Mouse (Mus musculus) limb, embryonic 12.5 days (tissue): ENCODE data around the gene Kcnn1. TPM values are rescaled to one million over a fixed set of nuclear protein-coding genes. Genes with fewer than 3 reads are reported as not detected.
A peak's percentile ranks its signal among the peaks of the same experiment; 100 is the strongest.
"Not testable (repeated sequence)": the region's sequence is repeated elsewhere in the genome, so short reads cannot be mapped to it uniquely, and the experiment has no call there.

Source experiments
- ATAC-seq: fragments of 200-750 bp; cut with Nextera tagmentation; 2 replicates; pipeline ENCODE4 v1.8.0; 2017; ENCODE audit warnings: low read depth, moderate TSS enrichment; ENCODE audit not compliant: insufficient number of reproducible peaks, insufficient read depth, low FRiP score, low TSS enrichment
- H3K27ac ChIP-seq: fragments of 300-500 bp; sonication (generic); 2 replicates; pipeline ENCODE4 v1.5.1; 2016; ENCODE audit warnings: mild to moderate bottlenecking, moderate library complexity
- H3K27me3 ChIP-seq: fragments of 300-500 bp; sonication (generic); 2 replicates; pipeline ENCODE4 v1.6.1; 2016; ENCODE audit warnings: mild to moderate bottlenecking, moderate library complexity
- H3K36me3 ChIP-seq: fragments of 300-500 bp; sonication (generic); 2 replicates; pipeline ENCODE4 v1.6.1; 2016; ENCODE audit warnings: mild to moderate bottlenecking, moderate library complexity
- H3K4me1 ChIP-seq: fragments of 300-500 bp; sonication (generic); replicated peaks from 2 replicates; pipeline ENCODE4 v1.6.1; 2016
- H3K4me2 ChIP-seq: fragments of 300-500 bp; sonication (generic); 2 replicates; pipeline ENCODE4 v1.6.1; 2016; ENCODE audit warnings: mild to moderate bottlenecking, moderate library complexity
- H3K4me3 ChIP-seq: fragments of 300-500 bp; sonication (generic); replicated peaks from 2 replicates; pipeline ENCODE4 v1.5.1; 2016; ENCODE audit warnings: mild to moderate bottlenecking
- H3K9ac ChIP-seq: fragments of 300-500 bp; sonication (generic); replicated peaks from 2 replicates; pipeline ENCODE4 v1.6.1; 2016; ENCODE audit warnings: mild to moderate bottlenecking, moderate library complexity
- H3K9me3 ChIP-seq: fragments of 300-500 bp; sonication (generic); 2 replicates; pipeline ENCODE4 v1.6.1; 2016; ENCODE audit warnings: mild to moderate bottlenecking, moderate library complexity
- WGBS: fragments of 180-500 bp; shearing (Covaris S2); methylation state at CpG from one replicate; pipeline ENCODE4 v1.1.7; 2016; 5-methylcytosine and 5-hydroxymethylcytosine counted together
- polyA plus RNA-seq: library from polyadenylated mRNA; unstranded; fragments of >200 nt; fragmentation: Nextera tagmentation; extraction: Ambion mirVana; gene quantifications from 2 replicates; pipeline ENCODE4 v1.2.1, GENCODE M21; 2016

The Kcnn1 gene
- polyA plus RNA-seq, 1 experiment from 2014 or later, result 6.0 TPM

GRCm38 (mm10) chr8:70899226-70899625 lies 36.2 kb upstream of the Kcnn1 start:
- 86% methylated on average over 2 of the region's 2 CpGs for WGBS
- H3K27ac ChIP-seq, result no peak overlapping the region
- no peak overlapping the region for H3K4me3 ChIP-seq
- H3K4me1 ChIP-seq, result peaks cover 16% of the 10 kb centered on the region
- peaks cover 18% of the 10 kb centered on the region for H3K27me3 ChIP-seq
- no peak overlapping the region for H3K4me2 ChIP-seq
- ATAC-seq, result no peak
- no peak overlapping the region for H3K9ac ChIP-seq
- no peaks in the 10 kb centered on the region for H3K9me3 ChIP-seq
- H3K36me3 ChIP-seq, result peaks cover 21% of the 10 kb centered on the region

GRCm38 (mm10) chr8:70898661-70899198 lies 35.7 kb upstream of the Kcnn1 start:
- Histone ChIP-seq H3K4me3 (peak overlapping the region; percentile 85; the same call in 1 of the 2 replicates), H3K27me3 (peaks cover 23% of the 10 kb centered on the region), H3K36me3 (peaks cover 26% of the 10 kb centered on the region), H3K9me3 (no peaks in the 10 kb centered on the region), H3K27ac (0 out of 2 replicates have a peak overlapping the region, but pooled peaks have one; percentile 29), H3K4me2 (peak overlapping the region; percentile 85), H3K4me1 (peaks cover 16% of the 10 kb centered on the region), H3K9ac (peak overlapping the region; percentile 42)
- WGBS, result 31% methylated on average over 2 of the region's 2 CpGs
- ATAC-seq, result no peak

GRCm38 (mm10) chr8:70897681-70898413 lies 34.8 kb upstream of the Kcnn1 start:
- peaks cover 22% of the 10 kb centered on the region for H3K4me1 ChIP-seq
- WGBS, result 1% methylated on average over 20 of the region's 20 CpGs
- peak; percentile 39 for ATAC-seq

GRCm38 (mm10) chr8:70897021-70897680 lies 34.1 kb upstream of the Kcnn1 start, which contains the start of gene Rpl18a:
Rpl18a (minus strand) TSS chr8:70897412.
- WGBS, result under 1% methylated on average over 60 of the region's 60 CpGs
- Histone ChIP-seq H3K4me2 (peak within 1 kb of the TSS; percentile 98), H3K4me1 (peaks cover 29% of the 10 kb centered on the region), H3K9ac (peak within 1 kb of the TSS; percentile 90), H3K27ac (peak within 1 kb of the TSS; percentile 87), H3K36me3 (peaks cover 32% of the 10 kb centered on the region), H3K4me3 (peak within 1 kb of the TSS; percentile 85), H3K9me3 (no peaks in the 10 kb centered on the region), H3K27me3 (peaks cover 34% of the 10 kb centered on the region)
- peak; percentile 98 for ATAC-seq

More at GRCm38 (mm10) chr8:70897681-70898413, 34.8 kb upstream of the Kcnn1 start:
- H3K36me3 ChIP-seq, result peaks cover 32% of the 10 kb centered on the region
- peak overlapping the region; percentile 85 for H3K4me2 ChIP-seq
- H3K9me3 ChIP-seq, result no peaks in the 10 kb centered on the region
- peak overlapping the region; percentile 87 for H3K27ac ChIP-seq
- H3K9ac ChIP-seq, result peak overlapping the region; percentile 75
- peaks cover 31% of the 10 kb centered on the region for H3K27me3 ChIP-seq
- peak overlapping the region; percentile 85 for H3K4me3 ChIP-seq

GRCm38 (mm10) chr8:70896316-70897020 lies 33.4 kb upstream of the Kcnn1 start:
- Histone ChIP-seq H3K9me3 (no peaks in the 10 kb centered on the region), H3K27ac (peak overlapping the region; percentile 66; the same call in 1 of the 2 replicates), H3K4me3 (peak overlapping the region; percentile 85), H3K9ac (peak overlapping the region; percentile 90), H3K4me1 (peaks cover 36% of the 10 kb centered on the region), H3K4me2 (peak overlapping the region; percentile 98), H3K27me3 (peaks cover 37% of the 10 kb centered on the region), H3K36me3 (peaks cover 32% of the 10 kb centered on the region)
- WGBS, result 4% methylated on average over 25 of the region's 25 CpGs
- no peak for ATAC-seq

GRCm38 (mm10) chr8:70895571-70896259 lies 32.7 kb upstream of the Kcnn1 start:
- WGBS, result 83% methylated on average over 24 of the region's 24 CpGs
- peaks cover 45% of the 10 kb centered on the region for H3K27me3 ChIP-seq

GRCm38 (mm10) chr8:70894771-70895545 lies 31.9 kb upstream of the Kcnn1 start:
- H3K4me3 ChIP-seq, result no peak overlapping the region
- no peak overlapping the region for H3K4me2 ChIP-seq
- H3K27ac ChIP-seq, result no peak overlapping the region
- H3K9me3 ChIP-seq, result no peaks in the 10 kb centered on the region
- peaks cover 32% of the 10 kb centered on the region for H3K36me3 ChIP-seq
- 91% methylated on average over 8 of the region's 8 CpGs for WGBS
- H3K4me1 ChIP-seq, result peaks cover 39% of the 10 kb centered on the region
- H3K9ac ChIP-seq, result no peak overlapping the region
- ATAC-seq, result no peak
- H3K27me3 ChIP-seq, result peaks cover 52% of the 10 kb centered on the region

More at GRCm38 (mm10) chr8:70895571-70896259, 32.7 kb upstream of the Kcnn1 start:
- H3K27ac ChIP-seq, ATAC-seq, H3K9me3 ChIP-seq, H3K9ac ChIP-seq: not testable (repeated sequence)
- Histone ChIP-seq H3K4me1 (peaks cover 39% of the 10 kb centered on the region), H3K36me3 (peaks cover 32% of the 10 kb centered on the region), H3K4me3 (peak overlapping the region; percentile 85), H3K4me2 (peak overlapping the region; percentile 98)

GRCm38 (mm10) chr8:70894385-70894720 lies 31.3 kb upstream of the Kcnn1 start:
- WGBS, result 73% methylated on average over 2 of the region's 2 CpGs
- peaks cover 32% of the 10 kb centered on the region for H3K36me3 ChIP-seq
- no peak overlapping the region for H3K27ac ChIP-seq
- H3K9ac ChIP-seq, result no peak overlapping the region
- H3K9me3 ChIP-seq, result no peaks in the 10 kb centered on the region
- no peak overlapping the region for H3K4me3 ChIP-seq
- H3K4me1 ChIP-seq, result peaks cover 39% of the 10 kb centered on the region
- no peak overlapping the region for H3K4me2 ChIP-seq
- no peak for ATAC-seq
- H3K27me3 ChIP-seq, result peaks cover 55% of the 10 kb centered on the region

- Histone ChIP-seq H3K27me3 (peaks cover 60% of the 10 kb centered on the region), H3K9ac (no peak overlapping the region), H3K4me2 (no peak overlapping the region), H3K36me3 (peaks cover 32% of the 10 kb centered on the region), H3K4me1 (peaks cover 38% of the 10 kb centered on the region), H3K27ac (no peak overlapping the region), H3K9me3 (no peaks in the 10 kb centered on the region), H3K4me3 (no peak overlapping the region)
- no peak for ATAC-seq
- 31% methylated on average over 12 of the region's 12 CpGs for WGBS
These were observed 30.8 kb upstream of the Kcnn1 start for GRCm38 (mm10) chr8:70893656-70894384.
